In genomic region chr4:43383246-43384082, GRCm38 (mm10) we compare ENCODE assay signal across 9 mouse cellular contexts. TPM values are rescaled to one million over a fixed set of nuclear protein-coding genes. Genes with fewer than 3 reads are reported as not detected.
DNase-seq lines count a peak whose midpoint lies in the region; ATAC-seq lines count a peak whose summit lies in the region.
"Had no signal": no experiment of that assay in that cellular context is flagged by ENCODE, and none has a peak within 500 bp of the region (broad histone marks: within the 10 kb centered on the region; RNA-seq: fewer than 3 reads in every experiment).

No protein-coding gene starts in this region.

- 73% methylated on average over 11 of the region's 11 CpGs for WGBS in hindbrain, embryonic 12.5 days
- 77% methylated on average over 11 of the region's 11 CpGs for WGBS in hindbrain, embryonic 10.5 days
- WGBS in intestine, embryonic 16.5 days: 64% methylated on average over 11 of the region's 11 CpGs

- no peak overlapping the region for H3K27ac ChIP-seq in hindbrain, embryonic 12.5 days
- no peak overlapping the region for H3K27ac ChIP-seq in hindbrain, embryonic 10.5 days
- H3K27ac ChIP-seq in intestine, embryonic 16.5 days (ENCODE audit: low read length): peak overlapping the region; percentile 34

- no peak for DNase-seq in hindbrain, embryonic 10.5 days (ENCODE audit: low spot score)
- peak; percentile 74 for DNase-seq in 3T3-L1 (ENCODE audit: low read depth, low spot score)
- DNase-seq in ZHBTc4 (ENCODE audit: low read depth, low spot score): peak; percentile 76
- no peak for DNase-seq in frontal cortex, adult 2 months (ENCODE audit: extremely low spot score in 1 of 2, low spot score in 1 of 2)
- DNase-seq in spleen, adult 12 weeks (ENCODE audit: low spot score): no peak
- DNase-seq: thymus, adult 2 months had no signal

- H3K4me1 ChIP-seq in hindbrain, embryonic 12.5 days: peaks cover 17% of the 10 kb centered on the region
- H3K4me1 ChIP-seq in hindbrain, embryonic 10.5 days (replicated peaks): peaks cover 23% of the 10 kb centered on the region
- H3K4me1 ChIP-seq in intestine, embryonic 16.5 days (ENCODE audit: control insufficient read depth, insufficient read depth, low read length): peaks cover 26% of the 10 kb centered on the region

- no peaks in the 10 kb centered on the region for H3K36me3 ChIP-seq in hindbrain, embryonic 12.5 days
- no peaks in the 10 kb centered on the region for H3K36me3 ChIP-seq in hindbrain, embryonic 10.5 days
- H3K36me3 ChIP-seq in intestine, embryonic 16.5 days (ENCODE audit: control insufficient read depth, insufficient read depth, low read length): no peaks in the 10 kb centered on the region

- no peak overlapping the region for H3K4me3 ChIP-seq in hindbrain, embryonic 12.5 days
- no peak overlapping the region for H3K4me3 ChIP-seq in hindbrain, embryonic 10.5 days
- H3K4me3 ChIP-seq in intestine, embryonic 16.5 days (ENCODE audit: low read length): peak overlapping the region; percentile 27

- H3K4me2 ChIP-seq in hindbrain, embryonic 12.5 days (replicated peaks): peak overlapping the region; percentile 23
- H3K4me2 ChIP-seq in intestine, embryonic 16.5 days (ENCODE audit: low read depth, low read length): peak overlapping the region; percentile 81

- no peak for ATAC-seq in hindbrain, embryonic 12.5 days (ENCODE audit: low FRiP score)
- peak; percentile 12 for ATAC-seq in intestine, embryonic 16.5 days
- ATAC-seq in monocyte, adult 5-6 weeks (replicated peaks; ENCODE audit: insufficient number of reproducible peaks, low FRiP score, low TSS enrichment, poor library complexity, severe bottlenecking): no peak

- no peak overlapping the region for H3K9ac ChIP-seq in hindbrain, embryonic 12.5 days
- peak overlapping the region; percentile 49 for H3K9ac ChIP-seq in intestine, embryonic 16.5 days (ENCODE audit: low read depth, low read length)

- no peaks in the 10 kb centered on the region; the same call in 1 of the 2 replicates for H3K27me3 ChIP-seq in hindbrain, embryonic 12.5 days
- H3K27me3 ChIP-seq in hindbrain, embryonic 10.5 days (ENCODE audit: insufficient read depth, poor library complexity, severe bottlenecking): peaks cover 23% of the 10 kb centered on the region
- no peaks in the 10 kb centered on the region for H3K27me3 ChIP-seq in intestine, embryonic 16.5 days (replicated peaks; ENCODE audit: control insufficient read depth, insufficient read depth, low read length)

- no peaks in the 10 kb centered on the region for H3K9me3 ChIP-seq in hindbrain, embryonic 12.5 days (replicated peaks)
- no peaks in the 10 kb centered on the region for H3K9me3 ChIP-seq in hindbrain, embryonic 10.5 days
- no peaks in the 10 kb centered on the region for H3K9me3 ChIP-seq in intestine, embryonic 16.5 days (ENCODE audit: control insufficient read depth, low read length)

RNA-seq across cellular contexts. Expression of gene Rusc2, which starts 1.7 kb away (rescaled TPM):
- 55.0 and 68.9 TPM in 2 replicates for polyA plus RNA-seq in hindbrain, embryonic 12.5 days (2016; fragmentation: Nextera tagmentation; extraction: Ambion mirVana)
- polyA plus RNA-seq in hindbrain, embryonic 10.5 days (2016; fragmentation: Nextera tagmentation; extraction: Ambion mirVana): 12.5 and 33.4 TPM in 2 replicates
- polyA plus RNA-seq in intestine, embryonic 16.5 days (2015; fragmentation: Nextera tagmentation; extraction: Ambion mirVana): 11.8 and 13.0 TPM in 2 replicates
- polyA plus RNA-seq in frontal cortex, adult 2 months (2012; rRNA removed): 60.0 and 64.5 TPM in 2 replicates
- total RNA-seq in monocyte, adult 5-6 weeks (2017): 0.43 to 7.6 TPM in 2 of 3 replicates, not detected in the other

RNA-seq across cellular contexts. Expression of gene Fam166b, which starts 45.5 kb away (rescaled TPM):
- 1.3 TPM in 1 of 2 replicates, not detected in the other for polyA plus RNA-seq in hindbrain, embryonic 12.5 days (2016; fragmentation: Nextera tagmentation; extraction: Ambion mirVana)
- polyA plus RNA-seq in hindbrain, embryonic 10.5 days (2016; fragmentation: Nextera tagmentation; extraction: Ambion mirVana): 0.47 TPM in 1 of 2 replicates, not detected in the other
- 0.10 and 0.24 TPM in 2 replicates for polyA plus RNA-seq in intestine, embryonic 16.5 days (2015; fragmentation: Nextera tagmentation; extraction: Ambion mirVana)
- polyA plus RNA-seq in frontal cortex, adult 2 months (2012; rRNA removed): 1.1 and 1.2 TPM in 2 replicates
- 1.1 to 2.8 TPM in 2 of 3 replicates, not detected in the other for total RNA-seq in monocyte, adult 5-6 weeks (2017)

RNA-seq across cellular contexts. Expression of gene Tesk1, which starts 58.3 kb away (rescaled TPM):
- polyA plus RNA-seq in hindbrain, embryonic 12.5 days (2016; fragmentation: Nextera tagmentation; extraction: Ambion mirVana): 15.7 and 16.2 TPM in 2 replicates
- polyA plus RNA-seq in hindbrain, embryonic 10.5 days (2016; fragmentation: Nextera tagmentation; extraction: Ambion mirVana): 7.1 and 8.3 TPM in 2 replicates
- 1.7 and 2.2 TPM in 2 replicates for polyA plus RNA-seq in intestine, embryonic 16.5 days (2015; fragmentation: Nextera tagmentation; extraction: Ambion mirVana)
- polyA plus RNA-seq in frontal cortex, adult 2 months (2012; rRNA removed): 70.5 and 78.2 TPM in 2 replicates
- 12.8 to 21.7 TPM (median 12.9 TPM) in 3 replicates for total RNA-seq in monocyte, adult 5-6 weeks (2017)

Comparison
In these comparisons a context has a peak if more than half of its experiments do, and no peak if none do; other contexts are left out.
1. DNase-seq: peak in 3T3-L1 (single experiment) and ZHBTc4 (single experiment); none in hindbrain, embryonic 10.5 days (single experiment), frontal cortex, adult 2 months (0 of 2) and spleen, adult 12 weeks (single experiment).